Mouse (Mus musculus) kidney, embryonic 16.5 days (tissue): Measurements from ENCODE around the gene Dohh. TPM values are rescaled to one million over a fixed set of nuclear protein-coding genes. Genes with fewer than 3 reads are reported as not detected.

Experiments used
- ATAC-seq: fragments of 200-750 bp; cut with Nextera tagmentation; 2 replicates; pipeline ENCODE4 v1.8.0; 2017; ENCODE audit warnings: moderate TSS enrichment; ENCODE audit not compliant: low FRiP score, low TSS enrichment
- H3K27ac ChIP-seq: fragments of 300-500 bp; sonication (generic); 2 replicates; pipeline ENCODE4 v1.5.1; 2014; ENCODE audit warnings: low read length
- H3K27me3 ChIP-seq: fragments of 300-500 bp; sonication (generic); 2 replicates; pipeline ENCODE4 v1.6.1; 2014; ENCODE audit warnings: low read length, control low read depth, mixed read lengths; ENCODE audit not compliant: insufficient read depth
- H3K36me3 ChIP-seq: fragments of 300-500 bp; sonication (generic); 2 replicates; pipeline ENCODE4 v1.6.1; 2014; ENCODE audit warnings: low read length, control low read depth, mixed read lengths; ENCODE audit not compliant: insufficient read depth
- H3K4me1 ChIP-seq: fragments of 300-500 bp; sonication (generic); 2 replicates; pipeline ENCODE4 v1.6.1; 2014; ENCODE audit warnings: low read length, control low read depth, mixed read lengths; ENCODE audit not compliant: insufficient read depth
- H3K4me2 ChIP-seq: fragments of 300-500 bp; sonication (generic); replicated peaks from 2 replicates; pipeline ENCODE4 v1.6.1; 2014; ENCODE audit warnings: low read depth, low read length
- H3K4me3 ChIP-seq: fragments of 300-500 bp; sonication (generic); 2 replicates; pipeline ENCODE4 v1.5.1; 2014; ENCODE audit warnings: mild to moderate bottlenecking, low read length
- H3K9ac ChIP-seq: fragments of 300-500 bp; sonication (generic); replicated peaks from 2 replicates; pipeline ENCODE4 v1.6.1; 2014; ENCODE audit warnings: low read length
- H3K9me3 ChIP-seq: fragments of 300-500 bp; sonication (generic); 2 replicates; pipeline ENCODE4 v1.6.1; 2016; ENCODE audit warnings: low read length, control low read depth
- WGBS: fragments of 180-500 bp; shearing (Covaris S2); extraction: QIAGEN DNeasy Blood & Tissue Kit; methylation state at CpG from one replicate; pipeline ENCODE4 v1.1.7; 2014; 5-methylcytosine and 5-hydroxymethylcytosine counted together
- polyA plus RNA-seq: library from polyadenylated mRNA; unstranded; fragments of >200 nt; fragmentation: Nextera tagmentation; extraction: Ambion mirVana; gene quantifications from 2 replicates; pipeline ENCODE4 v1.2.1, GENCODE M21; 2015

The Dohh gene
- polyA plus RNA-seq, 1 experiment from 2014 or later = 104 TPM

DNA sequence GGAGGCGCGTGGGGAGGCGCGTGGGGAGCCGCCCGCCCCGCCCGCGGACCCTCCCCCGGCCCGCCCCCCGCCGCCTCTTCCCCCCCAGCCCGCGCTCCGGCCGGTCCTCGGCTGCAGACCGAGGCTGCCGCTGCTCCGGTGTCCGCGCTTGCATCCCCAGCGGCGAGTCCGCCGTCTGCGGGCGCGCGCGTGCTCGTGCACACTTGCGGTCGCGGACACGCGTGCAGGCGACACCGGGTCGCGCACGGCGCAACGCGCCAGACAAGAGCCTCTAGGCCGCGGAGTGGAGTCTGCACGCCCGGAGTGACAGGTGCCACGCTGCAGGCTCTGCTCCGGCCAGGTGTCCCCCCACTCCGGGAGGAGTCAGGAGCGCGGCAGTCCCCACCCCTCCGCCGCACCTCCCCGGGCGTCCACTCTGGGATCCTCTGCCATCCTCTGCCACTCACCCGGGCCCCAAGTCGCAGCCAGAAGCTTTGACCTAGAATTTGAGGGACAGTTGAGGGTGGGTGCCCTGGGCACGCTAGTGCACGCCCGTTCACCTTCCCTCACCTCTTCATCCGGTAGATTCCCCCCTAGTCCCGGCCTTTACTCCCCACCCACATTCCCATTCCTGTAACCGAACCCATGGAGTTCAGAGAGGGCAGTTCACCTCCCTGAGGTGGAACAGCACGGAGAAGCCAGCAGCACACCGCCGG is 46.8 kb downstream of the Dohh start:
- no peak for ATAC-seq
- under 1% methylated on average over 61 of the region's 70 CpGs for WGBS
- Histone ChIP-seq H3K9ac (peak overlapping the region; percentile 93), H3K4me2 (peak overlapping the region; percentile 90), H3K27ac (peak overlapping the region; percentile 97), H3K36me3 (no peaks in the 10 kb centered on the region), H3K4me1 (peaks cover 37% of the 10 kb centered on the region), H3K27me3 (no peaks in the 10 kb centered on the region), H3K9me3 (no peaks in the 10 kb centered on the region), H3K4me3 (peak overlapping the region; percentile 78)

DNA sequence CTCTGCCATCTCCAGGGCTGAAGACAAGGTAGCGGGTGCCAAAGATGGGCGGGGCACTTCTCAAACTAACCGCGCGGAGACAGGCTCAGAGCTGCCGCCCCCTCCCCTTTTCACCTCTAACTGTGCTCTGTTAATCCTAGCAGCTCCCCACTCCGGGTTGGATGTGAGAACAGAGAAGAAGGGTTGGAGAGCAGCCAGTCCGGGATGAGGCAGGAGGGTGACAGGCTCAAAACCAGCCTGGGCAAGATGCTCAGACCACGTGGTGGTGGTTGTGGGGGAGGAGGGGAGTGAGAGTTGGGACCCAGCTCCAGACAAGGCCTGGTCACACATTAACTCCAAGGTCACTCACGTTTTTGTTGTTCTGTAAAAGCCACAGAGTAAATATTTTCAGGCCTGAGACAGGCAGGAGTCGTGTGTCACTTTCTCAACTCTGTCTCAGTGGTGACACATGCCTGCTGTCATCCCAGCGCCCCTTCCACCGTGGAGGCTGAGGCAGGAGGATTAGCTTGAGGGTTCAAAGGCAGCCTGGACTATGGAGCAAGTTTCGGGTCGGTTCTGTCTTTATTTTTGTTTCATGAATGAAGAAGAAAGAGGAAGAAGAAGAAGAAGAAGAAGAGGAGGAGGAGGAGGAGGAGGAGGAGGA is 47.4 kb downstream of the Dohh start:
- no peaks in the 10 kb centered on the region for H3K27me3 ChIP-seq
- H3K27ac ChIP-seq = peak overlapping the region; percentile 97
- no peak for ATAC-seq
- H3K4me2 ChIP-seq = peak overlapping the region; percentile 90
- peak overlapping the region; percentile 78 for H3K4me3 ChIP-seq
- H3K4me1 ChIP-seq = peaks cover 36% of the 10 kb centered on the region
- 13% methylated on average over 14 of the region's 15 CpGs for WGBS
- H3K9ac ChIP-seq = peak overlapping the region; percentile 93; the same call in 1 of the 2 replicates
- H3K9me3 ChIP-seq = no peaks in the 10 kb centered on the region
- H3K36me3 ChIP-seq = no peaks in the 10 kb centered on the region

DNA sequence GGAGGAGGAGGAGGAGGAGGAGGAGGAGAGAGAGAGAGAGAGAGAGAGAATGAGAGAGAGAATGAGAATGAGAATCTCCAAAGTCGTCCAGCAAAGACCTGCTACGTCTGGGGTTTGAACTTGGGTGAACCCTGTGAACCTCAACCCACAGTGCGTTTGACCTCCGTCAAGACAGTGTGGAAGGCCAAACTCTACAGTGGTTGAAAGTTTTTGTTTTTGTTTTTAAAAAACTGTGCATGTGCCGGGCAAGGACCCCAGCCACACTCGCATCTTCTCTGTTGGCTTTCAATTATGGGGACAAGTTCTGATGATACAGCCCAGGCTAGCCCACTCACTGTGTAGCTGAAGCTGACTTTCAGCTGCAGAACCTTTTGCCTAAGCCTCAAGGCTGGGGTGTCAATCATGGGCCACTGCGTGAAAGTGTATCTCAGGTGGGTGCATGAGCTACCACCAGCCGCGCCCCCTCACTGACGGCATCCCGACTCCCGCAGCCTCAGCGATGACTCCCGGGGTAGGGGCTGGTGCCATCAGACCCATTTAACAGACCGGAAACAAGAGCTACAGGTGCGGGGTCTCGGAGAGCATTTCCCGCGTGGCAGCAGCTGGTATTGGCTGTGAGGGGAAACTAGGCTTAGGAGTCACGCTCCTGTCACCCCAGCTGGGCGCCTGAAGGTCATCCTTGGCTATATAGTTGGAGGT is 48.1 kb downstream of the Dohh start:
- Histone ChIP-seq H3K36me3 (no peaks in the 10 kb centered on the region), H3K4me3 (peak overlapping the region; percentile 21), H3K9ac (peak overlapping the region; percentile 15; the same call in 1 of the 2 replicates), H3K27me3 (no peaks in the 10 kb centered on the region), H3K9me3 (no peaks in the 10 kb centered on the region), H3K27ac (peak overlapping the region; percentile 25; the same call in 1 of the 2 replicates), H3K4me1 (peaks cover 34% of the 10 kb centered on the region), H3K4me2 (peak overlapping the region; percentile 55)
- 61% methylated on average over 21 of the region's 21 CpGs for WGBS
- ATAC-seq = no peak

DNA sequence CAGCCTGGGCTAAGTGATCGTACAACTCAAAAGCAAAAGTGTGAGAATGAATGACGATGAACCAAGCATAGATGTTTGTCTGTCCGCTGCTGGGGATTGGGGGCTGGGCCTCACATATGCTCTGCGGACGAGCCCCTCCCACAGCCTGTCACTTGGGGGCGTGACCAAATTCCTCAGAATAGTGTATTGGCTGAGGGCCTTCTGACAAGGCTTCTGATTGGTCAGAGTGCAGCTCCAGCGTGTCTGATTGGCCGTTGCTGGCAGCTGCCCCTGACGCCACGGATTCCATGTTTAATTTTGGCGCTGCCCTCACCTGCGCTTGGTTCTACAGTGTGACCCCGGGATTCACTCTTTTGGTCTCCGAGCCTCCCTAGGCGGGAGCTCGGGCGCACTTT is 48.6 kb downstream of the Dohh start:
- 3% methylated on average over 17 of the region's 17 CpGs for WGBS
- no peaks in the 10 kb centered on the region for H3K27me3 ChIP-seq
- no peaks in the 10 kb centered on the region for H3K36me3 ChIP-seq
- H3K9me3 ChIP-seq = no peaks in the 10 kb centered on the region
- H3K27ac ChIP-seq = peak overlapping the region; percentile 25; the same call in 1 of the 2 replicates
- peak overlapping the region; percentile 54; the same call in 1 of the 2 replicates for H3K9ac ChIP-seq
- peak; percentile 82 for ATAC-seq
- peak overlapping the region; percentile 30 for H3K4me3 ChIP-seq
- H3K4me1 ChIP-seq = peaks cover 32% of the 10 kb centered on the region
- H3K4me2 ChIP-seq = peak overlapping the region; percentile 55

DNA sequence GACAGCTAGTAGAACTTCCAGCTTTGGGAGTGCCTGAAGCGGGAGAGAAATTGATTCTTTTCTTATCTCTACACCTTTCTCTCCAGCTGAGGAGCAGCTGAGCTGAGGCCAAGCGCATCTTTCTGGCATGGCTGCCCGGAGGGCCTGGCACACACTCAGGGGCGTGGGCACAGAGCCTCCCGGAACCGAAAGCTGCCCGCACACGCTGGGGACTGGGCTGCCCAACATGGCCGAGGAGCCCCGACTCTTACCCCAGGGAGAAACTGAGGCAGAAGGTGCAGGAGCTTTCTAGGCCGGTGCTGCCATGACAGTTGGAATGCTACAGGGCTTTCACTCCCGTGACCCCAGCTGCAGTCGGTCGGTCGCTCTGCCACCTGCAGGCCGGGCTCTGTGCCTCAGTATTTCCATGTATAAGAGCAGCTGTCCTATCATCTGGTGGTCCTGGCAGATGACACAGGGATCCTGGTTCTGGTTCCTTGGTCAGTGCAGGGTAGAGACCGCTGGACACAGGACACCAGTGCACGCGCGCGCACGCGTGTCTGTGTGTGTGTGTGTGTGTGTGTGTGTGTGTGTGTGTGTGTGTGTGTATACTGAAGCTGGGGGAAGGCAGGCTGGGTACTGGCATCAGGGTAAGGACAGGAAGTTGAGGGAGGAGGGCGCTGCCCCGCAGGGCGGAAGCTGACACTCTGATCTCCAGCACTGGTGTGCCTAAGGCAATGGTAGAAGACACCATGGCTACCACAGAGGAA is 49.5 kb downstream of the Dohh start:
- Histone ChIP-seq H3K36me3 (no peaks in the 10 kb centered on the region), H3K9me3 (no peaks in the 10 kb centered on the region), H3K4me3 (no peak overlapping the region), H3K4me1 (peaks cover 32% of the 10 kb centered on the region), H3K27me3 (no peaks in the 10 kb centered on the region), H3K27ac (no peak overlapping the region), H3K4me2 (no peak overlapping the region), H3K9ac (no peak overlapping the region)
- 72% methylated on average over 26 of the region's 26 CpGs for WGBS
- ATAC-seq = no peak

DNA sequence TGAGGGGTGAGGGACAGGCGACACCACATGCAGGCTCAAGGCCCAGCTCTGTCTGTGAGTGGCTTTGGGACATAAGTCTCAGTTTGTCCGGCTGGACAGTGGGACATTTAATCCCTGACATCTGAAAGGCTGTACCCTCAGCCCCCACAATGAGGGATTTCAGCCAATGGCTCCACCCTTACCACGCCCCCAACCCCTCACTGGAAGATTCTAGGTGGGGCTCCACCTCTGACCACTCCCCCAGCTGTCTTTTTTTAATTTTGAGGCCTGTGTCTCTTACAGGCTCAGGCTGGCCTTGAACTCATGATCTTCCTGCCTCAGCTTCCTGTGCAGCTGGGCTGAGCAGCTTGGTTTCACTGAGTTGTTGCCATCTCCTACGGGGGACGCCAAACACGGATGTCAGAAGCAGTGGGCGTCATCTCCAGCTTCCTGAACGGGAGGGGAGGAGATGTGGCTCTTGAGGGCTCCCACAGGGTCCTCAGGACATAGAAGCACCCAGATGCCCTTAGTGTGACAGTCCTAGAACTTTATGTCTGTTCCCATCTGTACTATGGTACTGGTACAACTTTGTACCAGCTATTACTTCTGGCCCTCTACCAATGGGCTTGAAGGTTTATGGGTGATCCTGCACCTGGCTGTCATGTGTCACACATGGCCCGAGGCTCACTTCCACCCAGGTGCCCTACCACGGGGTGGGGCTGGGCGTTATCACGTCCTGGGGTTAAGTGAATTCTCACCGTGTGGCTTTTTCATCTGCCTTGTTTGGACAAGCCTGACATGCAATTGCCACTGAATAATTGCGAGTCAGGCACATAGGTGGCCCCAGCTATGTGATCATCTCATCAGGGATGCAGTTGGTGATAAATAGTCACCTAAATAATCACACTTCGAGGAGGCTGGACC is 50.4 kb downstream of the Dohh start:
- no peak overlapping the region for H3K9ac ChIP-seq
- no peak overlapping the region for H3K27ac ChIP-seq
- no peak for ATAC-seq

DNA sequence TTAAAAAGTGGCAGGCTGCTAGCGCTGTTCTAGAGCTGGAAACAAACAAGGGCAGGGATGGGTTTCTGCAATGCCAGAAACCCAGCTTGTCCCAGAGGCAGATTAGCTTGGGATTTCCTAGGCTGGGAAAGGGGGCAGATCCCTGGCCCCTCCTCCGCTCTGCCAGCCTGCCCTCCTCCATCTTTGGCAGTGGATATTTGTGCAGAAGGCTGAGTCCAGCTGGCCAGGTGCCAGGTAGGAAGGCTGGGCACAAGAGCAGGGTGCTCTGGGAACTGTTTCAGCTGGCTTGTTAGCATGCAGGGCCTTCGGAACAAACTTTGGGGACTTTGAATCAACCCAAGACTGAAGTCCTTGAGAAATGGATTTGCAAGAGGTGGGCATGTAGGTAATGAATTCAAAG is 51.2 kb downstream of the Dohh start:
- H3K4me2 ChIP-seq = no peak overlapping the region
- 73% methylated on average over 3 of the region's 3 CpGs for WGBS
- H3K9ac ChIP-seq = 0 out of 2 replicates have a peak overlapping the region, but pooled peaks have one; percentile 34
- H3K27me3 ChIP-seq = no peaks in the 10 kb centered on the region
- H3K27ac ChIP-seq = no peak overlapping the region
- H3K4me3 ChIP-seq = no peak overlapping the region
- H3K9me3 ChIP-seq = no peaks in the 10 kb centered on the region
- peaks cover 25% of the 10 kb centered on the region for H3K4me1 ChIP-seq
- no peak for ATAC-seq
- no peaks in the 10 kb centered on the region for H3K36me3 ChIP-seq

More for the DNA sequence above, 50.4 kb downstream of the Dohh start:
- Histone ChIP-seq H3K9me3 (no peaks in the 10 kb centered on the region), H3K4me2 (no peak overlapping the region), H3K36me3 (no peaks in the 10 kb centered on the region), H3K27me3 (no peaks in the 10 kb centered on the region), H3K4me3 (no peak overlapping the region), H3K4me1 (peaks cover 26% of the 10 kb centered on the region)
- WGBS = 63% methylated on average over 15 of the region's 15 CpGs
